Mouse (Mus musculus) forelimb bud, embryonic 11.5 days (tissue): ENCODE data around the gene Spata1.

Experiments used
- DNase-seq: peaks from one replicate; pipeline ENCODE4 v3.0.0-alpha.2; 2012; ENCODE audit warnings: low read depth, low spot score

Gene Spata1

GRCm38 (mm10) chr3:146419992-146420537, 79.5 kb downstream of the Spata1 start:
- DNase-seq, result no peak

DNA sequence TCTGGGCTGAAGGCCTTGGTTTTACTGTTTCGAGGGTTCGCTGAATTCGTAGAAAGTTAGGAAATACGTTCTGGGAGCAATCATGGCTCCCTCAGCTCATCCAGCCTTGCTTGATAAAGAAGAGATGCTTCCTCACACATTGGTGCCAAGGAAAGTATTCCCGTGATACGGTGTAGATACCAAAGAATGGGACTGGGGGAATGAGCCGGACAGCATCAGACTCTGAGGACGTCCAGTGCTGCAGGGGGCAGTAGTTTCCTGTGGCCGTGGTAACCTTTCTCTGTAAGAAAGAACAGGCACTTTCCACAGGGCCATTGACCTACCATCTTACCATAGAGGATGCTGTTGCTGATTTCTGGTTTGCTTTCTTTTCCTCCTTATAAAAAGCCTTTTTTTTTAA, 80.0 kb downstream of the Spata1 start:
- DNase-seq, result no peak

DNA sequence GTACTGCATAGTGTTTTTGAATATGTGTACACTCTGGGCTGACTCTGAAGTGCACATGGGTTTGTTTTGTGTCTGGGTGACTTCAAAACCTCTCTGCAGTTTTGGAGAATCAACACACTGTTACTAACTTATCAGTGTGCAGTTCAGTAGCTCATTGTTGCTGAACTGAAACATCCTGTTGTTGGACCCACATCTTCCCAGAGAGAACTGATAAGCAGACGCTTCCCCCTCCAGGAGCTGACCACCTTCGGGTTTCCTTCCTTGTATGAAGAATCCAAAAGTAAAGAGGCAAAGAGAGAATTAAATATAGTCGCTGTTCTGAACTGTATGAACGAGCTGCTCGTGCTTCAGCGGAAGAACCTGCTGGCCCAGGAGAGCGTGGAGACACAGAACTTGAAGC, 80.7 kb downstream of the Spata1 start:
- no peak for DNase-seq

GRCm38 (mm10) chr3:146417873-146418272, 81.7 kb downstream of the Spata1 start:
- no peak for DNase-seq

DNA sequence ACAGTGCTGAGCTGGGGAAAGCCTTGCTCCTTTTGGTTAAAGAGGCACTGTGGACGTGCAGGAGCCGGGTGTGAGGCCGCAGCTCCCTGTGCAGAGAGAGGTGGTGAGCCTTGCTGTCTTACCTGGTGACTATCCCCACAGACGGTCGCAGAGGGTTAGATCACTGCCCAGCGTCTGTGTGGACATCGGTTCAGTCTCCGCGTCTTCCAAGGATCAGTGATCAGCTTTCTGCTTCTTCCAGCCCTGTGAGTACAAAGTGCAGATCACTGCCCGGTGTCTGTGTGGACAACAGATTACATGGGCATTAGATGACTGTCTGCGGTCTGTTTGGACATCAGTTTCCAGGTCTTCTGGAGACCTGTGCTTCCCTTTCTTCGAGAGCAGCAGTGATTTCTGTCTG, 85.0 kb downstream of the Spata1 start:
- DNase-seq, result no peak

- no peak for DNase-seq
Observed at GRCm38 (mm10) chr3:146413992-146414391, 85.6 kb downstream of the Spata1 start.

- DNase-seq, result no peak
Observed at GRCm38 (mm10) chr3:146413016-146413415, 86.5 kb downstream of the Spata1 start.

DNA sequence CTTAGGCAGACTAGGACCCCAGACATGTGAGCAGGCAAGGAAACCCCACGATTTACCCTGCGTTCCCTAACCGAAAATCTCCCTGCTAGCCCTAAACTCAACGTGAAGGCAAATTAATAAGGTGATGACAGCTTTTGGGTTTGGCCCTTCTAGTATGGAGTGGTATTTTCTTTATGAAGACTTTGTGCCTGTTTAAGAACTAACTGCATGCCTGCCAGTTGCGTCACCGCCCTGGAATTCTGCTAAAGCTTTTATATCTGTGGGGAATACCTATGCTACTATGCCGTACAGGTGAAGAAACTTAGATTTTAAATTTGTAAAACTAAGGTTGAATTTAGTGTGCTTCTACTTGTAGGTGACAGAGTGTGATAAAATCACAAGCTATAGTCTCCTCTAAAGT, 87.1 kb downstream of the Spata1 start:
- no peak for DNase-seq

- DNase-seq, result no peak
Observed at GRCm38 (mm10) chr3:146412008-146412407, 87.5 kb downstream of the Spata1 start.

DNA sequence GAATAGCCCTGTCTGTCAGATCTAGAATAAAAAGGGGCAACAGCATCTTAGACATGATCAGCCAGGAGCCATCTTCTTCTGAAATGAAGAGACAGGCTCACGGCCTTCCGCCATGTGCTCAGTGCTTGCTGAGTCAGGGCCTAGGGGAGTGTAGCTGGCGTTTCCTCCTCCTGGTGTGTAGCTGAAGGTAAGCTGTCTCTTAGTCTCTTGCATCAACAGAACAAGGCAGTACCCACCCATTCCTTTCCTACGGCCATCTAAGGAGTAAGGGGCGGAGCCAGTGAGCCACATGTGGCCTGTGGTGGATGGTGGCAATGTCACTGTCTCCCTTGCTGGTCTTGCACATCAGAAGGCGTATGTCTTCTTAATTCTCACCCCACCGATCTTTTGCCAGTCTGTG, 89.4 kb downstream of the Spata1 start:
- no peak for DNase-seq
